Mouse (Mus musculus) lung, embryonic 14.5 days (tissue): Measurements from ENCODE around the gene Gm11111. TPM values are rescaled to one million over a fixed set of nuclear protein-coding genes. Genes with fewer than 3 reads are reported as not detected.

Source experiments
- ATAC-seq: fragments of 200-750 bp; cut with Nextera tagmentation; 2 replicates; pipeline ENCODE4 v1.8.0; 2017; ENCODE audit warnings: mild to moderate bottlenecking, moderate TSS enrichment, moderate library complexity; ENCODE audit not compliant: insufficient read depth
- DNase-seq: peaks from one replicate; pipeline ENCODE4 v3.0.0-alpha.2; 2015
- H3K27ac ChIP-seq: fragments of 300-500 bp; sonication (generic); 2 replicates; pipeline ENCODE4 v1.5.1; 2014; ENCODE audit warnings: low read depth, mild to moderate bottlenecking, moderate library complexity
- H3K27me3 ChIP-seq: fragments of 300-500 bp; sonication (generic); 2 replicates; pipeline ENCODE4 v1.6.1; 2014; ENCODE audit warnings: low read length, control low read depth; ENCODE audit not compliant: insufficient read depth
- H3K36me3 ChIP-seq: fragments of 300-500 bp; sonication (generic); 2 replicates; pipeline ENCODE4 v1.6.1; 2014; ENCODE audit warnings: control low read depth; ENCODE audit not compliant: insufficient read depth
- H3K4me1 ChIP-seq: fragments of 300-500 bp; sonication (generic); 2 replicates; pipeline ENCODE4 v1.6.1; 2014; ENCODE audit warnings: antibody characterized with exemption, control low read depth; ENCODE audit not compliant: insufficient read depth
- H3K4me2 ChIP-seq: fragments of 300-500 bp; sonication (generic); 2 replicates; pipeline ENCODE4 v1.6.1; 2014; ENCODE audit warnings: mild to moderate bottlenecking
- H3K4me3 ChIP-seq: fragments of 300-500 bp; sonication (generic); 2 replicates; pipeline ENCODE4 v1.5.1; 2014; ENCODE audit warnings: low read depth, low read length
- H3K9ac ChIP-seq: fragments of 300-500 bp; sonication (generic); 2 replicates; pipeline ENCODE4 v1.6.1; 2014
- H3K9me3 ChIP-seq: fragments of 300-500 bp; sonication (generic); 2 replicates; pipeline ENCODE4 v1.6.1; 2016; ENCODE audit warnings: low read depth, low read length, control low read depth
- CTCF ChIP-seq: IDR thresholded peaks from 2 replicates; pipeline ENCODE4 v1.5.1; 2016; ENCODE audit warnings: antibody characterized with exemption, low read depth
- WGBS: fragments of 180-500 bp; shearing (Covaris S2); extraction: QIAGEN DNeasy Blood & Tissue Kit; methylation state at CpG from one replicate; pipeline ENCODE4 v1.1.7; 2014; 5-methylcytosine and 5-hydroxymethylcytosine counted together
- polyA plus RNA-seq: library from polyadenylated mRNA; unstranded; fragments of >200 nt; fragmentation: Nextera tagmentation; extraction: Ambion mirVana; gene quantifications from 2 replicates; pipeline ENCODE4 v1.2.1, GENCODE M21; 2014

Gm11111 gene
- polyA plus RNA-seq, 1 experiment from 2014 or later, result not detected

GRCm38 (mm10) chr5:98550285-98550684 lies 2.2 kb upstream of the Gm11111 start:
- no peak for ATAC-seq
- Histone ChIP-seq H3K4me3 (no peak overlapping the region), H3K27ac (peak overlapping the region; percentile 60; the same call in 1 of the 2 replicates), H3K27me3 (no peaks in the 10 kb centered on the region), H3K4me2 (no peak overlapping the region; the same call in 1 of the 2 replicates), H3K9ac (no peak overlapping the region), H3K36me3 (no peaks in the 10 kb centered on the region), H3K4me1 (peaks cover 8% of the 10 kb centered on the region; the same call in 1 of the 2 replicates), H3K9me3 (no peaks in the 10 kb centered on the region)
- DNase-seq, result no peak
- no peak for TF ChIP-seq CTCF
- 18% methylated on average over 5 of the region's 5 CpGs for WGBS

GRCm38 (mm10) chr5:98550873-98551272 lies 1.6 kb upstream of the Gm11111 start:
- Histone ChIP-seq H3K4me2 (no peak overlapping the region), H3K4me1 (peaks cover 8% of the 10 kb centered on the region; the same call in 1 of the 2 replicates), H3K27ac (no peak overlapping the region), H3K9ac (no peak overlapping the region), H3K36me3 (no peaks in the 10 kb centered on the region), H3K27me3 (no peaks in the 10 kb centered on the region), H3K4me3 (no peak overlapping the region), H3K9me3 (no peaks in the 10 kb centered on the region)
- ATAC-seq (no peak), DNase-seq (no peak)
- TF ChIP-seq CTCF, result no peak
- WGBS, result 93% methylated on average over 1 of the region's 1 CpGs

GRCm38 (mm10) chr5:98552811-98553601 lies 511 bp downstream of the Gm11111 start:
- no peak for TF ChIP-seq CTCF
- H3K9me3 ChIP-seq, result no peaks in the 10 kb centered on the region
- no peak for DNase-seq
- H3K4me2 ChIP-seq, result no peak overlapping the region
- no peak overlapping the region for H3K9ac ChIP-seq
- no peaks in the 10 kb centered on the region for H3K27me3 ChIP-seq
- H3K4me3 ChIP-seq, result no peak overlapping the region
- WGBS, result 55% methylated on average over 7 of the region's 7 CpGs
- no peak overlapping the region for H3K27ac ChIP-seq
- no peak for ATAC-seq
- no peaks in the 10 kb centered on the region for H3K36me3 ChIP-seq
- H3K4me1 ChIP-seq, result peaks cover 8% of the 10 kb centered on the region; the same call in 1 of the 2 replicates

GRCm38 (mm10) chr5:98561301-98561700 lies 8.8 kb downstream of the Gm11111 start:
- no peak overlapping the region for H3K4me3 ChIP-seq
- no peaks in the 10 kb centered on the region for H3K27me3 ChIP-seq
- TF ChIP-seq CTCF, result no peak
- no peak for DNase-seq
- ATAC-seq, result no peak
- H3K4me2 ChIP-seq, result no peak overlapping the region
- peaks cover 3% of the 10 kb centered on the region; the same call in 1 of the 2 replicates for H3K4me1 ChIP-seq
- no peak overlapping the region for H3K27ac ChIP-seq
- H3K9me3 ChIP-seq, result no peaks in the 10 kb centered on the region
- 84% methylated on average over 4 of the region's 4 CpGs for WGBS
- no peaks in the 10 kb centered on the region for H3K36me3 ChIP-seq
- no peak overlapping the region for H3K9ac ChIP-seq

GRCm38 (mm10) chr5:98562806-98563205 lies 10.3 kb downstream of the Gm11111 start:
- Histone ChIP-seq H3K4me2 (no peak overlapping the region), H3K27ac (no peak overlapping the region), H3K27me3 (no peaks in the 10 kb centered on the region), H3K4me3 (no peak overlapping the region), H3K9me3 (no peaks in the 10 kb centered on the region), H3K4me1 (peaks cover 9% of the 10 kb centered on the region), H3K36me3 (no peaks in the 10 kb centered on the region), H3K9ac (no peak overlapping the region)
- DNase-seq (peak; percentile 76), ATAC-seq (no peak)
- 37% methylated on average over 9 of the region's 9 CpGs for WGBS
- no peak for TF ChIP-seq CTCF

- no peak for TF ChIP-seq CTCF
- no peak overlapping the region for H3K4me3 ChIP-seq
- no peak for ATAC-seq
Measured at GRCm38 (mm10) chr5:98563801-98564200, 11.3 kb downstream of the Gm11111 start.

GRCm38 (mm10) chr5:98566461-98567193 lies 14.1 kb downstream of the Gm11111 start:
- no peak for TF ChIP-seq CTCF
- no peak overlapping the region for H3K4me3 ChIP-seq
- WGBS, result 31% methylated on average over 6 of the region's 6 CpGs
- no peak overlapping the region for H3K4me2 ChIP-seq
- no peaks in the 10 kb centered on the region for H3K36me3 ChIP-seq
- no peaks in the 10 kb centered on the region for H3K27me3 ChIP-seq
- H3K9ac ChIP-seq, result no peak overlapping the region
- ATAC-seq (peak; percentile 50), DNase-seq (peak; percentile 93)
- H3K27ac ChIP-seq, result peak overlapping the region; percentile 79; the same call in 1 of the 2 replicates
- peaks cover 26% of the 10 kb centered on the region for H3K4me1 ChIP-seq
- H3K9me3 ChIP-seq, result no peaks in the 10 kb centered on the region

More at GRCm38 (mm10) chr5:98563801-98564200, 11.3 kb downstream of the Gm11111 start:
- H3K9ac ChIP-seq, result no peak overlapping the region
- H3K4me2 ChIP-seq, result no peak overlapping the region
- H3K36me3 ChIP-seq, result no peaks in the 10 kb centered on the region
- H3K4me1 ChIP-seq, result peaks cover 17% of the 10 kb centered on the region
- WGBS, result 66% methylated on average over 9 of the region's 9 CpGs
- no peak for DNase-seq
- no peaks in the 10 kb centered on the region for H3K27me3 ChIP-seq
- H3K27ac ChIP-seq, result peak overlapping the region; percentile 40; the same call in 1 of the 2 replicates
- H3K9me3 ChIP-seq, result no peaks in the 10 kb centered on the region
